Mouse (Mus musculus) midbrain, embryonic 11.5 days (tissue): ENCODE results near the gene Mga. TPM values are rescaled to one million over a fixed set of nuclear protein-coding genes. Genes with fewer than 3 reads are reported as not detected.

Experiments
- ATAC-seq: fragments of 200-750 bp; cut with Nextera tagmentation; 2 replicates; pipeline ENCODE4 v1.8.0; 2017; ENCODE audit warnings: moderate TSS enrichment, moderate library complexity; ENCODE audit not compliant: low FRiP score
- DNase-seq: peaks from one replicate; pipeline ENCODE4 v3.0.0; 2015; ENCODE audit warnings: low spot score; ENCODE audit errors: missing footprints
- H3K27ac ChIP-seq: fragments of 300-500 bp; sonication (generic); 2 replicates; pipeline ENCODE4 v1.5.1; 2014; ENCODE audit warnings: low read depth, low read length
- H3K27me3 ChIP-seq: fragments of 300-500 bp; sonication (generic); 2 replicates; pipeline ENCODE4 v1.6.1; 2014; ENCODE audit warnings: mild to moderate bottlenecking, low read length, moderate library complexity, mixed read lengths; ENCODE audit not compliant: control insufficient read depth, insufficient read depth
- H3K36me3 ChIP-seq: fragments of 300-500 bp; sonication (generic); 2 replicates; pipeline ENCODE4 v1.6.1; 2014; ENCODE audit warnings: mild to moderate bottlenecking, low read length, moderate library complexity, mixed read lengths; ENCODE audit not compliant: control insufficient read depth, insufficient read depth
- H3K4me1 ChIP-seq: fragments of 300-500 bp; sonication (generic); 2 replicates; pipeline ENCODE4 v1.6.1; 2014; ENCODE audit warnings: low read length; ENCODE audit not compliant: control insufficient read depth, insufficient read depth
- H3K4me2 ChIP-seq: fragments of 300-500 bp; sonication (generic); 2 replicates; pipeline ENCODE4 v1.6.1; 2014; ENCODE audit warnings: mild to moderate bottlenecking, moderate library complexity
- H3K4me3 ChIP-seq: fragments of 300-500 bp; sonication (generic); 2 replicates; pipeline ENCODE4 v1.5.1; 2014; ENCODE audit warnings: low read depth, low read length
- H3K9ac ChIP-seq: fragments of 300-500 bp; sonication (generic); 2 replicates; pipeline ENCODE4 v1.6.1; 2014; ENCODE audit warnings: low read length
- H3K9me3 ChIP-seq: fragments of 300-500 bp; sonication (generic); 2 replicates; pipeline ENCODE4 v1.6.1; 2016; ENCODE audit warnings: low read length; ENCODE audit not compliant: control insufficient read depth
- WGBS: fragments of 180-500 bp; shearing (Covaris S2); extraction: QIAGEN DNeasy Blood & Tissue Kit; methylation state at CpG from one replicate; pipeline ENCODE4 v1.1.7; 2014; 5-methylcytosine and 5-hydroxymethylcytosine counted together
- microRNA-seq: library from miRNA; unstranded; fragments of <30 nt; microRNA quantifications from one replicate; pipeline ENCODE4, GENCODE M21; 2017
- polyA plus RNA-seq: library from polyadenylated mRNA; unstranded; fragments of >200 nt; fragmentation: Nextera tagmentation; extraction: Ambion mirVana; gene quantifications from 2 replicates; pipeline ENCODE4 v1.2.1, GENCODE M21; 2014

Mga gene
- polyA plus RNA-seq, 1 experiment from 2014 or later, result 32.1 TPM

DNA sequence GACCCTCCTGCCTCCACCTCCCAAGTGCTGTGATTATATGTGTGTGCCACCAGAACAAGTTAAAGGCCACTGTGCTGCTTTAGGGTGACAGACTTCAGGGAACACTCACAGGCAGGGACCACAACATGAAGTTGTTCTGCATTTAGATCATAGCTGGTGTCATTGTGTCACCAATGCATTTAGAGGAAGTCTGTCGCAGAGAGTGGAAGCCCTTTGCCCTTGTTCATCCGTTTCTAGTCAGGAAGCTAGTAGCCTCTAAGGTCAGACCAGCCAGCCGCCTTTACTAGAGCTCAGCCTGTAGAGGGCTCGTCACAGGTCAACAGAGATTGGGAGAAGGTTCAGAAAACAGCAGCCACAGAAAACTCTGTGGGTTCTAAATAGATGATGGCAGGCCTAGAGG, 111.6 kb downstream of the Mga start:
- Histone ChIP-seq H3K9me3 (no peaks in the 10 kb centered on the region), H3K27ac (no peak overlapping the region), H3K27me3 (no peaks in the 10 kb centered on the region), H3K4me2 (no peak overlapping the region), H3K36me3 (no peaks in the 10 kb centered on the region), H3K4me3 (no peak overlapping the region), H3K9ac (no peak overlapping the region), H3K4me1 (no peaks in the 10 kb centered on the region)
- WGBS, result 81% methylated on average over 4 of the region's 4 CpGs
- no peak for DNase-seq
- no peak for ATAC-seq

DNA sequence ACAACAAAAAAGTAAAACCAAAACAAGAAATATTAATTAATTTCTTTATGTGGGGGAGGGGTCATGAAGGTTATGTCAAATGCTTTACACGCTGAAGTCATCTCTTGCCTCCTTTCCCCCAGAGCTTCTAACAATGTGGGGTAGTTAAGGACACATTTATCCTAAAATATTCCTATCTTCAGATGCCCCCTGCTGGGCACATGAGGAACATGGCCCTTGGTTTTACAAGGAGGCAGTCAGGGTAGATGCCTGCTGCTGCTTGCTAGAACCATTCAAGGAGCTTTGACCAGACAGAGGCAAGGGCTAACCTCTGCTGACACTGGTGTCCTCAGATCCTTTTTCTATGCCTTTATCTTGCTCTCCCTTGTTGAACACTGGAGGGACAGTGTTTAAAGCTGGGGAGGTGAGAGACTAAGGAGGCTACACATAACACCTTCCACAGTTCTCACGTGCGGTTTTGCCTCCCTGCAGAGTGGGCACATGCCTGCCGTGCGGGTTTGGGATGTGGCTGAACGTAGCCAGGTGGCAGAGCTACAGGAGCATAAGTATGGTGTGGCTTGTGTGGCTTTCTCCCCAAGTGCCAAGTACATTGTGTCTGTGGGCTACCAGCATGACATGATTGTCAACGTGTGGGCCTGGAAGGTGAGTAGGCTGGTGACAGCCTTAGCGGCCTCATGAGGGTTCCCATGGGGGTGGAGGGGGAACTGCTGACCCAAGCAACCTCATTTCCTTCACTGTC, 114.6 kb downstream of the Mga start:
- Histone ChIP-seq H3K27ac (no peak overlapping the region), H3K4me1 (no peaks in the 10 kb centered on the region), H3K27me3 (no peaks in the 10 kb centered on the region), H3K4me3 (no peak overlapping the region), H3K36me3 (no peaks in the 10 kb centered on the region), H3K9ac (no peak overlapping the region), H3K9me3 (no peaks in the 10 kb centered on the region), H3K4me2 (no peak overlapping the region)
- 78% methylated on average over 8 of the region's 8 CpGs for WGBS
- ATAC-seq, result no peak
- DNase-seq, result peak; percentile 91

DNA sequence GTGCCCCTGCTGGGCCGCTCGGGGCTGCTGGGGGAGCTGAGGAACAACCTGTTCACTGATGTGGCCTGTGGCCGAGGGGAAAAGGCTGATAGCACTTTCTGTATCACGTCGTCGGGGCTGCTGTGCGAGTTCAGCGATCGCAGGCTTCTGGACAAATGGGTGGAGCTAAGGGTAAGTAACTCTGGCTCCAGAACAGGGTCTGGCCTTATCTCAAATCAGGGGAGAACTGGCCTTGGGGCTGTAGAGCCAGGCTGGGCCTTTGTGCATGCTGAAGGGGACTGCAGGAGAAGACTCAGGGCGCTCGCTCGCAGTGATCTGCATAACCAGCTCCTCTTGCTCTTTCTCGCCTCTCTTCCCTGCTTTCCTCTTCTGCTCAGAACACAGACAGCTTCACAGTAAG, 115.9 kb downstream of the Mga start:
- Histone ChIP-seq H3K4me3 (no peak overlapping the region), H3K36me3 (no peaks in the 10 kb centered on the region; the same call in 1 of the 2 replicates), H3K4me2 (no peak overlapping the region), H3K27ac (no peak overlapping the region), H3K27me3 (no peaks in the 10 kb centered on the region), H3K9me3 (no peaks in the 10 kb centered on the region), H3K4me1 (no peaks in the 10 kb centered on the region), H3K9ac (no peak overlapping the region)
- no peak for DNase-seq
- ATAC-seq, result no peak
- WGBS, result 89% methylated on average over 13 of the region's 13 CpGs

DNA sequence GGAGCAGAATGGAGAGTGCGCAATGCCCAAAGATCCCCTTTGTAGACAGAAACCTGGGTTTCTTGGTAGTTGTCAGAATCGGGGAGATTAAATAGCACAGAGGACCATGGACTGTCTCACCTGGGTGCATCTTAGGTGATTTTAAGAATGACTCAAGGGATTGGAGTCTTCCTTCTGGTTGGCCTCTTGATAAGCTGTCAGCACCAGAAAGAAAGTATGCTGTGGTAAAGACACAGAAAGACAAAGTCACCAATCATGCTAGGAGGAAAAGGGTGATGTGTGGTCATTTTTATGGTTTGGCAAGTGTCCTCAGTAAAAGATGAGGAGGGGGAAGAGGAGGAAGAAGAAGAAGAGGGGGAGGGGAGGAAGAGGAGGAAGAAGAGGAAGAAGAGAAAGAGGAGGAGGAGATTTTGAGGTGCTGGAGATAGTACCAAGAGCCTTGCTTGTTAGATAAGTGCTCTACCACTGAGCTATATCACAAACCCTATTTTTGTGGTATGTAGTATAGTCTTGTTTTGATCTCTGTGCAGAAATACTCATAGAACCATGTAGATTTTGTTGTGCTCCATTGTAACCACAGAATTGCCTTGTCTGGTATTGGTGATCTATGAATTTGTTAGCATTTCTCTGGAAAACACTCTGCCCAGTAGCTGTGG, 116.9 kb downstream of the Mga start:
- H3K36me3 ChIP-seq, result no peaks in the 10 kb centered on the region; the same call in 1 of the 2 replicates
- ATAC-seq, result no peak

DNA sequence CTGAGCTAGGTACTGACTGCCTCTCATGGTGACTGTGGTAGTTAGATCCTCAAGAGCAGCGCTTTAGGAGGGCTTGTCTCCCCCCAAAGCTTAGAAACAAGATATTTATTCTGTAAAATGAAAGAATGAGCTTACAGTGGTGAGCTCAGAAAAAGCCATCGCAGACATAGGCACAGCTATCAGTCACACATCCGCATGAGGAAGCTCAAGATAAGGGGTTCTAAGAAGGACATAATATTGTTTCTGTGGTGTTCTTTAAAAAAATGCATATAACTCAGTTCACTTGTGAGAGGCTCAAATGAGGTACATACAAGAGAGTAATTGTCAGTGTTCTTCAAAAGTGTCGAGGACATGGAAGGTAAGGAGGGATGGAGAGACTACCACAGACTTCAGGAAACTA, 118.9 kb downstream of the Mga start:
- H3K27ac ChIP-seq, result no peak overlapping the region
- peak; percentile 17 for DNase-seq
- WGBS, result 93% methylated on average over 4 of the region's 4 CpGs
- no peak overlapping the region for H3K4me2 ChIP-seq
- no peak for ATAC-seq
- H3K4me3 ChIP-seq, result no peak overlapping the region
- no peak overlapping the region for H3K9ac ChIP-seq
- H3K4me1 ChIP-seq, result no peaks in the 10 kb centered on the region
- no peaks in the 10 kb centered on the region for H3K27me3 ChIP-seq
- H3K36me3 ChIP-seq, result peaks cover 7% of the 10 kb centered on the region
- H3K9me3 ChIP-seq, result no peaks in the 10 kb centered on the region

More for the DNA sequence above, 116.9 kb downstream of the Mga start:
- no peak for DNase-seq
- Histone ChIP-seq H3K9ac (no peak overlapping the region), H3K4me2 (no peak overlapping the region), H3K4me1 (no peaks in the 10 kb centered on the region), H3K9me3 (no peaks in the 10 kb centered on the region), H3K27ac (no peak overlapping the region), H3K4me3 (no peak overlapping the region), H3K27me3 (no peaks in the 10 kb centered on the region)
- 95% methylated on average over 2 of the region's 2 CpGs for WGBS

DNA sequence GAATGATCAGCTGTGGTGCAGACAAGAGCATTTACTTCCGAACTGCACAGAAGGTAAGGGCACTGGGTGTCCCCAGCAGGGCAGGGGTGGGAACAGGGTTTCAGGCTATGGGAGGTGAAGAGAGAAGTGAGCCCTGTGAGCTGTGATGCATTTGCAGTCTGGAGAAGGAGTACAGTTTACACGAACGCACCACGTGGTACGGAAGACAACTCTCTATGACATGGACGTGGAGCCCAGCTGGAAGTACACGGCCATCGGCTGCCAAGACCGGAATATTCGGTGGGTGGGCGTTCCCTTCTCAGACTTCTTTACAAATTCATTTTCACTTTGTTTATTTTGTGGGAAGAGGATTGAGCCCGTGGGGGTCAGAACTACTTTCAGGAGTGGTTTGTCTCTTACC, 120.6 kb downstream of the Mga start:
- DNase-seq, result peak; percentile 49
- H3K4me1 ChIP-seq, result no peaks in the 10 kb centered on the region
- 92% methylated on average over 12 of the region's 12 CpGs for WGBS
- H3K4me2 ChIP-seq, result no peak overlapping the region
- no peak for ATAC-seq
- no peak overlapping the region for H3K27ac ChIP-seq
- no peak overlapping the region for H3K9ac ChIP-seq
- no peaks in the 10 kb centered on the region for H3K9me3 ChIP-seq
- H3K27me3 ChIP-seq, result no peaks in the 10 kb centered on the region
- no peak overlapping the region for H3K4me3 ChIP-seq
- H3K36me3 ChIP-seq, result peaks cover 13% of the 10 kb centered on the region

Small RNA genes within 50 kb of the gene (microRNA-seq; reads per million reads assigned to microRNA genes)
- gene Mir7665, result not detected

Other genes starting within 250 kb of the Mga start
- gene Ndufaf1, start 234.4 kb upstream of the Mga start, polyA plus RNA-seq, result 40.3 and 47.6 TPM in 2 replicates
- gene Rtf1, start 222.2 kb upstream of the Mga start, polyA plus RNA-seq, result 32.1 and 34.5 TPM in 2 replicates
- gene Itpka, start 154.9 kb upstream of the Mga start, polyA plus RNA-seq, result 1.2 and 1.4 TPM in 2 replicates
- gene Ltk, start 136.8 kb upstream of the Mga start, polyA plus RNA-seq, result 0.05 TPM in 1 of 2 replicates, not detected in the other
- 18.2 and 22.8 TPM in 2 replicates for gene Rpap1, start 109.7 kb upstream of the Mga start, polyA plus RNA-seq
- 19.1 and 22.6 TPM in 2 replicates for gene Tyro3, start 99.5 kb upstream of the Mga start, polyA plus RNA-seq
- 2.9 and 3.4 TPM in 2 replicates for gene Mapkbp1, start 75.5 kb downstream of the Mga start, polyA plus RNA-seq
- 18.8 and 19.1 TPM in 2 replicates for gene Jmjd7, start 130.3 kb downstream of the Mga start, polyA plus RNA-seq
- gene Gm28042, start 130.3 kb downstream of the Mga start, polyA plus RNA-seq, result 3.6 and 3.9 TPM in 2 replicates
- gene Pla2g4b, start 136.2 kb downstream of the Mga start, polyA plus RNA-seq, result 1.5 and 2.3 TPM in 2 replicates